Mouse (Mus musculus): ENCODE data around the gene Eno3.

GRCm38 (mm10) chr11:70678576-70678975 lies 21.6 kb downstream of the Eno3 start:
- TF ChIP-seq GATA1 (IDR thresholded peaks at IDR 0.05; ENCODE audit: low read length) (no peak), TAL1 (IDR thresholded peaks at IDR 0.05; ENCODE audit: low read length) (no peak)

All from erythroblast, embryonic 14.5 days (primary cell).